Mouse (Mus musculus) spleen, adult 2 months (tissue): ENCODE results near the gene Gm42906.

Experiments
- CTCF ChIP-seq: fragments of 200-500 bp; IDR thresholded peaks from 2 replicates; pipeline ENCODE4 v1.5.1; 2011; ENCODE audit warnings: mild to moderate bottlenecking, inconsistent platforms; ENCODE audit not compliant: insufficient read depth, insufficient read length, insufficient replicate concordance; ENCODE audit errors: extremely low read depth
- POLR2A ChIP-seq: fragments of 200-500 bp; IDR thresholded peaks from 2 replicates; pipeline ENCODE4 v1.6.1; 2011; ENCODE audit warnings: low read depth, low read length, inconsistent platforms

GRCm38 (mm10) chr5:151053190-151053589 is 374.8 kb downstream of the Gm42906 start:
- TF ChIP-seq POLR2A = no peak
- TF ChIP-seq CTCF = no peak
